Mouse (Mus musculus) lung, postnatal 0 days (tissue): Measurements from ENCODE around the gene Nppb.

ENCODE experiments used
- CTCF ChIP-seq: IDR thresholded peaks from 2 replicates; pipeline ENCODE4 v1.5.1; 2016; ENCODE audit warnings: antibody characterized with exemption, mild to moderate bottlenecking
- EP300 ChIP-seq: IDR thresholded peaks from 2 replicates; pipeline ENCODE4 v1.6.1; 2016; ENCODE audit warnings: antibody characterized with exemption, mild to moderate bottlenecking, control low read depth

DNA sequence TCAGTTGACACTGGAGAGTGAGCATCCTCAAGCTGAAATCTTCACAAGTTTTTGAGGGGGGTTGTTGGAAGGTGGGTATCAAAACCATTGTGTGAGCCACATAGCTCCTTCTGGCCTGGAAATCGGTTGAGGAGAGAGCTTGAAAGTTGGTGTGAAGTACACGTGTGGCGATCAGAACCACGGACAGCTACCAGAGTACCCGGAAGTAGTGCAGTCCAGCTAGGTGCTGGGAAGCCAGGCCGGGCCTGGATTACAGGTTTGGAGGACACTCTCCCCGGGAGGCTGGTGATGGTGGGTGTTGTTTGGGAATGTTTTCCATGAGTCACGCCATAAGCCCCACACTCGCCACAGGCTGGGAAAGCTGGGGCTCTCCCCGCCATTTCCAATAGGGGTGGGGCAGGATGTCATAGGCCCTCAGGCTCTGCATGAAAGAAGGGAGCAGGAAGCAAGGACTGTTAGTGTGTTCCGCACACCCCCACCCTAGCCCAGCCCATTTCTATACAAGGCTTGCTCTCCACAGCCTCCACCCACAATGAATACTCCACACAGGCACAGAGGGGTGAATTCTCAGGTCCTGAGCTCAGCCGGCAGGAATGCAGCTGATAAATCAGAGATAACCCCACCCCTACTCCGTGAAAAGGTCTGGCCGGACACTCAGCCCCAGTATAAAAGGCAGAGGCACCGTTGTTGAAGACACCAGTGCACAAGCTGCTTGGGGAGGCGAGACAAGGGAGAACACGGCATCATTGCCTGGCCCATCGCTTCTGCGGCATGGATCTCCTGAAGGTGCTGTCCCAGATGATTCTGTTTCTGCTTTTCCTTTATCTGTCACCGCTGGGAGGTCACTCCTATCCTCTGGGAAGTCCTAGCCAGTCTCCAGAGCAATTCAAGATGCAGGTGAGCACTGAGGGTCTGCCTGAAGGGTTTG is at the start of gene Nppb:
- TF ChIP-seq CTCF, result no peak
- no peak for TF ChIP-seq EP300
